Mouse (Mus musculus) CD4-positive, CD25-positive, alpha-beta regulatory T cell, adult 9 weeks (primary cell): ENCODE data around the gene Gm5460. TPM values are rescaled to one million over a fixed set of nuclear protein-coding genes. Genes with fewer than 3 reads are reported as not detected.

Experiments
- polyA plus RNA-seq: library from polyadenylated mRNA; unstranded; fragments of 100-300 nt; shearing (Covaris generic); gene quantifications from one replicate; pipeline ENCODE4 v1.2.1, GENCODE M21; 2017

The Gm5460 gene
- not detected for polyA plus RNA-seq

DNA sequence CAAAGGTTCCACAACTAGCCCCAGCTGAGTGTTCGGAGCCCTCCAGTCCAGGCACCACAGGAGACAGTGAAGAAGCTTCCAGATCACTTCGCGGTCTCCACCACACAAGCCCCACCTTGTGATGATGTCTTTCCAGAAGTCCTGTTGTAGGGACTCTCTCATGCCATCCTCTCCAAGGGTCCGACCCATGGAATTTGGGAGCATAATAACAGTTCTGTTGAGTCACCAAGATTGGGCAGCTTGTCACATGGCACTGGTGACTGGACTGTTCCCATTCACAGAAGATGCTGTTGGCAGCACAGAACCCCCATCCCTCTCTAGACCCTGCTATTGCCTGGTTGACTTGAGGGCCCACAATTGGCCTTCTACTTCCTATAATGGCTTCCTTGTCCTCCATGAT, at the start of gene Gm5460:
Gene Gm5460 (plus strand): TSS at position 378 of the 400 bp plus-strand sequence.

DNA sequence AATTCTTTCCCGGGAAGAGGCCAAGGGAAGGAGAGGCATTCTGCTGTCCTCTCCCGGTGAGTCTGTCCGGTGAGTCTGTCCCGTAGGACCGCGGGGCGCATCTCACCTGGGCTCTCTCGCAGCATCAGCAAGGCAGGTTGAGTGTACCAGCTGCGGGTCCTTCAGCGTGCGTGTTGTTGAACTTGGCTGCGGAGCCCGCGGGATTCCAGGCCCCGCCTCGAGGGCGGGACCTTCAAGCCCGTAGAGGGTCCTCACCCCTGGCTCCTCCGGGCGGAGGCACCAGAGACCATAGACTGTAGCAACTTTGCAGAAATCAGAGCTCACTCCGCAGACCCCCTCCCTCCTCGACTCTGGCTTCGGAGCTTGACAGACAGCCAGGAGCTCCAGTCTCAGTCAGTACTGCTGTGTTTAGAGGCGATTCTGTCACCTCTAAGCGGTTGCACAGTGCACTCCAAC, 37.9 kb upstream of the Gm5460 start, which contains the start of gene Zfp488:
Gene Zfp488 (minus strand): TSS at position 161 of the 456 bp plus-strand sequence.

DNA sequence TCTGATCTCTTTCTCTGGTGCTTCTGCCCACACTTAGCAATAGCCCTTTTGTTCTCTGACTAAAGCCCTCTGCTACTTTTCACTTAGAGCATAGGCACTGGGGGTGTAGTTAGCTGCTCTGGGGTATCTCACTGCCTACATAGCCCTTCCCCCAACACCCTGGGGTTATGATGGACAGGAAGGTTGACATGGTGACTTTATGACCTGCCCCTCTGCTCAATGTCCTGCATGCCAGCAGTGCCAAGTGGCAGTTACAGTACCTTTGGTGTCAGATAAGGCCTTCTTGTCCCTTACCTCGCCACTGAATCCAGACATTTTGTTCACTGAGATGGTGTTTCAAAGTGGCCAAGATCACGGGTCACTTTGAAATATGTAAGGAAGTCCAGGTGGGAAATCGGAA, 1.5 kb upstream of the Gm5460 start, which contains the start of gene Gm30083:
Gene Gm30083 (minus strand): TSS at position 120 of the 400 bp plus-strand sequence.

DNA sequence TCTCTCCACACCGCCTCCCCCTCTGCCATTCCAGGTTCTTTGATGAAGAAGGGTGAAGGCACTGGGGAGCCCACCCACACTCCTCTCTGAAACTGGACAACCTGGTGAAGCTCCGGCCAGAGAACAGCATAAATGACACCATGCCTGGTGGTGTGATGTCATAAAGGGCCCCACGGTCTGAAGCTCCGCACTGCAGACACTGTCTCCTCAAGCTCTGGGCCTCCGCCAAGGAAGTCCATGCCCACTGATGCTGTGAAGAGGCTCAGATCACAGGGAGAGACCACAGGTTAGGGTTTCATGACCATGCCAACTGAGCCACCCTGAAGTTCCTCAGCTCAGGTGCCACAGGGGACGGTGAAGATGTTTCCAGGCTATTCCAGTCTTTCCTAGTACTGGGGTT, 36.0 kb downstream of the Gm5460 start, which contains the start of gene Antxrl:
Gene Antxrl (plus strand): TSS at position 192 of the 400 bp plus-strand sequence.

DNA sequence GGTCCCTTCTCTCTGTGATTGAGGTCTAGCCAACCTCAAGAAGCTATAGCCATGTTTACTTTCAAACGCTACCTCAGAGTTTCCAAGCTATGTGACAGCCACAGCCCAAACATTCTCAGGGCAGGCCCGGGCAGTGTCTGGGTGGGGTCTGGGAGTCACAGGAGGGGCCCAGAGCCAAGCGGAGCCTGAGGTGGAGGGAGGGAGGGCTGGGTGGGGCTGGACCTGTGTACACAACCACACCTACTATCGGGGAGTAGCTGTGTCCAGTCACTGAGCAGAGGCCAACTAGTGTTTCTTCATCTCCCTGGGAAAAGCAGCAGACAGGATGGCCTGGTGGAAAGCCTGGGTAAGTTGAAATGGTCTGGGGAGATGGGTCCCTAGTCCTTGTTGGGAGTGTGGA, 69.2 kb downstream of the Gm5460 start, which contains the start of gene Anxa8:
Gene Anxa8 (plus strand): TSS at position 251 of the 400 bp plus-strand sequence.

Other genes starting within 250 kb of the Gm5460 start
- not detected for gene Gdf10, start 93.2 kb upstream of the Gm5460 start, polyA plus RNA-seq
- not detected for gene Gdf2, start 75.7 kb upstream of the Gm5460 start, polyA plus RNA-seq
- not detected for gene Rbp3, start 62.8 kb upstream of the Gm5460 start, polyA plus RNA-seq
- gene Zfp488, start 38.0 kb upstream of the Gm5460 start, polyA plus RNA-seq, result not detected
- gene Gm30083, start 1.6 kb upstream of the Gm5460 start, polyA plus RNA-seq, result not detected
- gene Antxrl, start 35.9 kb downstream of the Gm5460 start, polyA plus RNA-seq, result not detected
- not detected for gene Anxa8, start 69.2 kb downstream of the Gm5460 start, polyA plus RNA-seq
- gene A630023A22Rik, start 86.0 kb downstream of the Gm5460 start, polyA plus RNA-seq, result not detected
- gene Npy4r, start 135.7 kb downstream of the Gm5460 start, polyA plus RNA-seq, result not detected
- 0.05 TPM for gene Gprin2, start 184.9 kb downstream of the Gm5460 start, polyA plus RNA-seq
- gene Syt15, start 202.8 kb downstream of the Gm5460 start, polyA plus RNA-seq, result 0.17 TPM